Mouse (Mus musculus) yolk sac, embryonic 10.5 days (tissue): ENCODE measurements at regions not wholly inside any gene's neighbourhood (a gene's known extent, or its start where the extent isn't known, plus 50 kb on each side); places are given as distances from the start of the nearest gene placed in this dataset.
"Not testable (repeated sequence)": the region's sequence is repeated elsewhere in the genome, so short reads cannot be mapped to it uniquely, and the experiment has no call there.

ENCODE experiments used
- DNase-seq: peaks from one replicate; pipeline ENCODE4 v3.0.0-alpha.2; 2017; ENCODE audit warnings: low spot score

DNA sequence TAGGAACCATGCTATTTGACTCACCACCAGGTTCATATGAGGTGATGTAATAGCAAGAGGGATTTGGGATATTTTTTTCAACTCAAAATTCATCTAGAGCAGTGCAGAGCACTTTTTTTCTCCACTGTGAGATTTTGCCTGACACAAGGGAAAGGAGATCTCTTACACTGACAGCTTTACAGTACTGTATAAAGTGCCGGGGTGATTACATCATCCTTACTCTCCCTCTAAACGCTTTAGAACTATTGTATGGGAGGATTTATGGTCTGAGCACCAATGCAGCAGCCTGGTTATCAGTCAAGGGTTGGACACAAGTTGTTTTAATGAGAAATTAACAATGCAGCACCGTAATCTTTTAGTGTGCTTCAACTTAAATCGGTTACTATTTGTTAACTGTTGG lies 196.5 kb downstream of the Bmp2 start:
- no peak for DNase-seq

- no peak for DNase-seq
Measured at GRCm38 (mm10) chr2:133749846-133750637, 198.1 kb downstream of the Bmp2 start.

DNA sequence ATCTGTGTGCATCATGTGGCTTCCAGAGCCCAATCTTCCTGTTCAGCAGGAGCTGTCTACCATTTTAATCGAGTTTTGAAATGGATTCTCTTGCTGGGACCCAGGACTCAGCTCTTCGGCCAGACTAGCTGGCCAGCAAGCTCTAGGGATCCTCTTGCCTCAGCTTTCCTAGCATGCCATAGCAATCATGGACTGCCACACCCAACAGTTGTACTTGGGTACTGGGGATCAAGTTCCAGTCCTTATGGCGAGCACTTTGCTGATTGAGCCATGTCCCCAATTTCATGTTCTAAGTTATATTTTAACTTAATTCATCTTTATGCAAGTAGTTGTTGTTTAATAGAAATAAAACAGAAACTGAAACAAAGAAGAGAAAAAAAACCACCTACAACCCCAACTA lies 202.1 kb downstream of the Bmp2 start:
- DNase-seq = no peak

DNA sequence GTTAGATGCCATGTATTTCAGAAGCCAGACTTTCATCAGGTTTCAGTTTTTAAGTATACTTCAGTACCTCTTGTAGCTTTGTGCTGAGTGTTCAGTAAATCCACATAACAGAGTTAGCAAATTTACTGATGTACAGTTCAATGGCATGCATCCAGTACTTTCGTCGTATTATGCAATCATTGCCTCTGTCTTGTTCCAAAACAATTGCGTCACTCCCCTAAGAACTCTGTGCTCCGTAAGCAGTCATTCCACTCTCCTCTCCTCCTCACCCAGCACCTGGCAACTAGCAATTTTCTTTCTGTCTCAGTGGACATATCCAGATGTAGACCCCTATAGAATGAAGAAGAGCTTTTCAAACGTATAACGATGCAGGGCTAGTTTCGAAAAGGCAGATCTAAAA lies 209.5 kb downstream of the Bmp2 start:
- DNase-seq = no peak

- peak; percentile 28 for DNase-seq
Measured at GRCm38 (mm10) chr2:133768546-133768945, 216.6 kb downstream of the Bmp2 start.

GRCm38 (mm10) chr2:133783588-133784342 lies 231.8 kb downstream of the Bmp2 start:
- DNase-seq = no peak

DNA sequence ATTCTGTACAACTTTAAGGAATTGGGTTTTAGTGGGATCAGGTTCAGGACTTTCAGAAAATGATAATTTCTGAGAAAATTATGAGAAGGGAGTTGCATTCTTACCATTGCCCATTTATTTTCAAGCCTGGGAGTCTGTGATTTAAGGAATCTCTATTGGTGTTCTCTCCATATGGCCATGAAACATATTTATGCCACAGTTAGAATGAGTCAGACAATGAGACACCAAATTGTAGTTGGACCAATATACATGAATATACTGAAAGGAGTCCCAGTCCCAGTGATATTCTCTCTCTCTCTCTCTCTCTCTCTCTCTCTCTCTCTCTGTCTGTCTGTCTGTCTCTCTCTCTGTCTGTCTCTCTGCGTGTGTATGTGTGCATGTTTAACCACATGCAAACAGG lies 239.1 kb downstream of the Bmp2 start:
- no peak for DNase-seq

- DNase-seq = no peak
Measured at GRCm38 (mm10) chr2:133793293-133793692, 241.3 kb downstream of the Bmp2 start.

- no peak for DNase-seq
Measured at GRCm38 (mm10) chr2:133802666-133803065, 250.7 kb downstream of the Bmp2 start.

GRCm38 (mm10) chr2:133821418-133821817 lies 269.5 kb downstream of the Bmp2 start:
- DNase-seq = no peak

- no peak for DNase-seq
Measured at GRCm38 (mm10) chr2:133829406-133829805, 277.4 kb downstream of the Bmp2 start.

DNA sequence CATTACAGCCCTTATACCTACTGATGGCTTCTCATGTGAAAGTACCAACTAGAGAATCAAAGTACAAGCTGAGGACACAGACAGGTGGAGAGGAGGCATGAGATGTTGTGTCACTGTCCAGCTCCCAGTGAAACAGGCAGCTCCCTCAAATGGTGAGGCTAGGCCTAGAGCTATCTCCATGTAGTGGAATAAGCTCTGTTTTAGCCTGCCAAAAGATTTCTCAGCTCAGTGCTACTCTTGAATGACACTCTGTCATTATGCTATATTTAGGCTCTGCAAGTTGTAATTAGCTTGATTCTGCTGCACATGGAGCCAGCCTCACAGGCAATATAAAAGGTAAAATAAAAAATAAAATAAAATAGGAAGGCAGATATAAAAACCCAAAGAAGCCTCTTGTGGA lies 298.5 kb downstream of the Bmp2 start:
- DNase-seq = no peak

- DNase-seq = not testable (repeated sequence)
Measured at GRCm38 (mm10) chr2:133874982-133875381, 323.0 kb downstream of the Bmp2 start.

GRCm38 (mm10) chr2:133883682-133884081 lies 331.7 kb downstream of the Bmp2 start:
- DNase-seq = no peak

DNA sequence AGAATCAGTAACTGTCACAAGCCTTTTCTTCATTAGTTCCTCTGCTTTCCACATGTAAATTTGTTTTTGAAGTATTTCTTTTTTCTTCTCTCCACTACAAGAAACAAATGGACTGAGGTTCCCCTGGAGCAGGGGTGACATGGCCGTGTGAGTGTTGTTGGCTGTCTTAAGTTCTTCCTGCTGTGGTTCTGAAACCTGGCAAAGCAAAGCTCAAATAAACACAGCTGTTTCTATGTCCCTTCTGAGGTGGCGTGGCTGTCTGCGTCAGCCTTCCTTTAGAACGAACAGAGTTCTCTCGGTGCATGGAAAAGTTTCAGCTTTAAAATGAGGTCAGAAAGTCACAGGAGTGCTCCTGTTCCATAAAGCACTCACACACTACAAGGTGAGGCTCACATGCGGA lies 354.3 kb downstream of the Bmp2 start:
- DNase-seq = no peak
